Mouse (Mus musculus): ENCODE results near the gene Esrp2. TPM values are rescaled to one million over a fixed set of nuclear protein-coding genes. Genes with fewer than 3 reads are reported as not detected.
A peak's percentile ranks its signal among the peaks of the same experiment; 100 is the strongest.

Gene Esrp2
- polyA plus RNA-seq, 1 experiment = 0.13 TPM

GRCm38 (mm10) chr8:106150653-106151000, 13.9 kb upstream of the Esrp2 start:
- TF ChIP-seq POLR2A (IDR thresholded peaks at IDR 0.05; ENCODE audit: extremely low read depth, insufficient read depth, low read length) = no peak
- TF ChIP-seq CTCF (IDR thresholded peaks at IDR 0.05; ENCODE audit: extremely low read depth, insufficient read depth, low read length) = no peak
- H3K4me3 ChIP-seq (ENCODE audit: insufficient read depth, low read length) = peak overlapping the region; percentile 82
- no peaks in the 10 kb centered on the region; the same call in 1 of the 2 replicates for H3K4me1 ChIP-seq (ENCODE audit: control insufficient read depth, insufficient read depth, low read length)
- no peak overlapping the region for H3K27ac ChIP-seq (ENCODE audit: insufficient read depth, low read length)

DNA sequence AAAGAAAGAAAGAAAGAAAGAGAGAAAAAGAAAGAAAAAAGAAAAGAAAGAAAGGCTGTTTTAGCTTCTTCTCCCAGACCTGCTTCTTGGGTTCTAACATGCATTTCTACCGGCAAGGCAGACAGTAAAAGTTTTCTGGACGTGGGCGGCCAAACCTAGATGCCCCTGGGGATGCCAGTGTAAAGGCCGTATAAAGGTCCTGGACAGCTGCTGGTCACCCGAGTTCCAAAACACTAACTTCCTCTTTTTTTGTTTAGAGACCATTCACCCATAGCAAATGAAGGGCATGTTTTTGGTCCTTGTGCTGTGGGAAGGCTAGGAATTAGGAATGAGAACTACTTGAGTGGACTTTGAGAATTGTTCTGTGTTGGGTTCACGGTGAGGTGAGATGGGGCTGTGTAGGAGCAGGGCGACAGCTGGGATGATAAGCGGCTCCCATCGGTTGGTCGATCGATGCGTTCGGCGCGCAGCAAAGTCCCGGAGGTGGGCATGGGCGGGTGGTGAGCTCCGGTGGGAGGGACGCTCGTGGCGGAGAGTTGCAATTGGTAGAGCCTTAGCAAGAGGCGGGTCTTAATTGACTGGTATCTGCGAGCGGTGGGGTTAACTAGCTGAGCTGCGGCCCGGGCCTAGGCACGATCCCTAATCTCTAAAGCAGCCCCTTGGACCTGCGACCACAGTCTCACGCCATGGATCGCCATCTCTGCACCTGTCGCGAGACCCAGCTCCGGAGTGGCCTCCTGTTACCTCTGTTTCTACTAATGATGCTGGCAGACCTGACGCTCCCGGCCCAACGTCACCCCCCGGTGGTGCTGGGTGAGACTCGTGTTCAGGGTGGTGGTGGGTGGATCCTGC, 13.3 kb upstream of the Esrp2 start, which contains the start of gene Pla2g15:
Pla2g15 (plus strand) TSS at position 599 of the 852 bp plus-strand sequence.
- Histone ChIP-seq H3K4me1 (ENCODE audit: control insufficient read depth, insufficient read depth, low read length) (no peaks in the 10 kb centered on the region; the same call in 1 of the 2 replicates), H3K27ac (ENCODE audit: insufficient read depth, low read length) (no peak within 1 kb of the TSS; the same call in 1 of the 2 replicates), H3K4me3 (ENCODE audit: insufficient read depth, low read length) (peak within 1 kb of the TSS; percentile 82)
- TF ChIP-seq CTCF (IDR thresholded peaks at IDR 0.05; ENCODE audit: extremely low read depth, insufficient read depth, low read length) (no peak), POLR2A (IDR thresholded peaks at IDR 0.05; ENCODE audit: extremely low read depth, insufficient read depth, low read length) (peak; percentile 77; the same call in 1 of the 2 replicates)

GRCm38 (mm10) chr8:106149025-106149424, 12.3 kb upstream of the Esrp2 start:
- Histone ChIP-seq H3K4me1 (ENCODE audit: control insufficient read depth, insufficient read depth, low read length) (no peaks in the 10 kb centered on the region; the same call in 1 of the 2 replicates), H3K4me3 (ENCODE audit: insufficient read depth, low read length) (no peak overlapping the region), H3K27ac (ENCODE audit: insufficient read depth, low read length) (no peak overlapping the region)
- TF ChIP-seq CTCF (IDR thresholded peaks at IDR 0.05; ENCODE audit: extremely low read depth, insufficient read depth, low read length) (no peak), POLR2A (IDR thresholded peaks at IDR 0.05; ENCODE audit: extremely low read depth, insufficient read depth, low read length) (no peak)

DNA sequence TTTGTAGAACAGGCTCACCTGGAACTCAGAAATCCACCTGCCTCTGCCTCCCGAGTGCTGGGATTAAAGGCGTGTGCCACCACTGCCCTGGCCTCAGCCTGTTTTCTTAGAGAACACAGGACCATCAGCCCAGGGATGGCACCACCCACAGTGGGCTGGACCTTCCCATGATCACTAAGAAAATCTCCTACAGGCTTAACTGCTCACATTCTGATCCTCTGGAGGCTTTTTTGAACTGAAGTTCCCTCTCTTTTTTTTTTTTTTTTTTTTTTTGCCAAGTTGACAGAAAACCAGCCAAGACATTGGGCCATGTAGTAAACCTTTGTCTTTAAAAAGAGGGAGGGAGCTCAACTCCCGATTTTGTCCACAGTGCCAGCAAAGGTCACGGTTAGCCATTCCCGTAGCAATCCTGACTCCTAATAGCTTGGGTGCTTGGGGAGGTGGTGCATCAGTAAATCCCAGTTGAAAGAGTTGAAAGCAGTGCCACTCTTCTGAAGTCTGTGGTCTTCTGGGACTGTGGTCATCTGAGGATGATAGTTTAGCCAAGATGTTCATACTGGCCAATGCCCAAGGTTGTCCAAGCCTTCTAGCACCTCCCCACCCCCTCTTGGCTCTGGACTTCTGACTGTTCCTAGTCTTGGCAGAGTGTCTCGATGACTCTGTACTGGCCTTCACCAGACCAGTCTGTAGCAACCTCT, 11.2 kb upstream of the Esrp2 start:
- Histone ChIP-seq H3K4me1 (ENCODE audit: control insufficient read depth, insufficient read depth, low read length) (no peaks in the 10 kb centered on the region; the same call in 1 of the 2 replicates), H3K4me3 (ENCODE audit: insufficient read depth, low read length) (no peak overlapping the region), H3K27ac (ENCODE audit: insufficient read depth, low read length) (no peak overlapping the region)
- no peak for TF ChIP-seq CTCF (IDR thresholded peaks at IDR 0.05; ENCODE audit: extremely low read depth, insufficient read depth, low read length)
- TF ChIP-seq POLR2A (IDR thresholded peaks at IDR 0.05; ENCODE audit: extremely low read depth, insufficient read depth, low read length) = no peak

- H3K4me3 ChIP-seq (ENCODE audit: insufficient read depth, low read length) = no peak overlapping the region
- no peak for TF ChIP-seq POLR2A (IDR thresholded peaks at IDR 0.05; ENCODE audit: extremely low read depth, insufficient read depth, low read length)
- no peak for TF ChIP-seq CTCF (IDR thresholded peaks at IDR 0.05; ENCODE audit: extremely low read depth, insufficient read depth, low read length)
Observed at GRCm38 (mm10) chr8:106146014-106146413, 9.2 kb upstream of the Esrp2 start.

GRCm38 (mm10) chr8:106145331-106145730, 8.6 kb upstream of the Esrp2 start:
- TF ChIP-seq POLR2A (IDR thresholded peaks at IDR 0.05; ENCODE audit: extremely low read depth, insufficient read depth, low read length) = no peak
- TF ChIP-seq CTCF (IDR thresholded peaks at IDR 0.05; ENCODE audit: extremely low read depth, insufficient read depth, low read length) = no peak
- Histone ChIP-seq H3K4me3 (ENCODE audit: insufficient read depth, low read length) (no peak overlapping the region), H3K4me1 (ENCODE audit: control insufficient read depth, insufficient read depth, low read length) (no peaks in the 10 kb centered on the region), H3K27ac (ENCODE audit: insufficient read depth, low read length) (no peak overlapping the region)

More at GRCm38 (mm10) chr8:106146014-106146413, 9.2 kb upstream of the Esrp2 start:
- no peak overlapping the region for H3K27ac ChIP-seq (ENCODE audit: insufficient read depth, low read length)
- H3K4me1 ChIP-seq (ENCODE audit: control insufficient read depth, insufficient read depth, low read length) = no peaks in the 10 kb centered on the region

GRCm38 (mm10) chr8:106140769-106141168, 4.0 kb upstream of the Esrp2 start:
- no peaks in the 10 kb centered on the region for H3K4me1 ChIP-seq (ENCODE audit: control insufficient read depth, insufficient read depth, low read length)
- TF ChIP-seq POLR2A (IDR thresholded peaks at IDR 0.05; ENCODE audit: extremely low read depth, insufficient read depth, low read length) (no peak), CTCF (IDR thresholded peaks at IDR 0.05; ENCODE audit: extremely low read depth, insufficient read depth, low read length) (peak; percentile 90)
- no peak overlapping the region for H3K4me3 ChIP-seq (ENCODE audit: insufficient read depth, low read length)
- no peak overlapping the region for H3K27ac ChIP-seq (ENCODE audit: insufficient read depth, low read length)

DNA sequence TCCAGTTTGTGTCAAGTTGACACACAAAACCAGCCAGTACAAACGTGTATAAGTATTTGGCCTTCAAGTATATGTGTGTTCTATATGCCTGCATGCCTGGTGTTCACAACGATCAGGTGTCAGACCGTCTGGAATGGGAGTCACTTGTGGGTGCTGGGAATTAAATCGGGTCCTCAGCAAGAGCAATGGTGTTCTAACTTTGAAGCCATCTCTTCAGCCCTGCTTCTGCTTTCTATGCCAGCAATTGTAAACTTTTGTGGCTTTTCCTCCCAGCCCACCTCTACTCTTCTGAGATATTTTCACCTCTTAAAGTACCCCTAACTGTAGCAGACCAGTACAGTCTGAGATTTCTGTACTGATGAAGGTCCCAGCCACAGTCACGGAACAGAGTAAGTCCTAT, 3.4 kb upstream of the Esrp2 start:
- TF ChIP-seq POLR2A (IDR thresholded peaks at IDR 0.05; ENCODE audit: extremely low read depth, insufficient read depth, low read length) = no peak
- TF ChIP-seq CTCF (IDR thresholded peaks at IDR 0.05; ENCODE audit: extremely low read depth, insufficient read depth, low read length) = no peak
- no peak overlapping the region for H3K27ac ChIP-seq (ENCODE audit: insufficient read depth, low read length)
- no peak overlapping the region for H3K4me3 ChIP-seq (ENCODE audit: insufficient read depth, low read length)
- H3K4me1 ChIP-seq (ENCODE audit: control insufficient read depth, insufficient read depth, low read length) = no peaks in the 10 kb centered on the region

DNA sequence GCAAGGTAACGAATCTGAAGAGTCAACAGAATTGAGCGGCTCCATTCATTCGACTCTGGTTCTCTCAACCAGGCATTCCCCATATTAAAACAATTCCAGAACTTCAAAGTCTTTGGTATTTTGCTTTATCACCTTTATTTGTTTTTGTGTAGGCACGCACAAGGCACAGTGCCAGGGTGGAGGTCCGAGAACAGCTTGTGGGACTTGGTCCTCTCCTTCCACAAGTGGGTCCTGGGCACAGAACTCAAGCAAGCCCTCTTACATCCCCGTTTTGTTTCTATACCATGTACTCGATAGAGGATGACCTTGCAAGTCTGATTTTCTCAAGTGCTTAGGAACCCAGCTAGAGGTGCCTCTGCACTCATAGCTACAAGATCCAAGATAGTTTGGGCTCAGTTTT, 1.8 kb upstream of the Esrp2 start:
- TF ChIP-seq POLR2A (IDR thresholded peaks at IDR 0.05; ENCODE audit: extremely low read depth, insufficient read depth, low read length) = no peak
- no peak for TF ChIP-seq CTCF (IDR thresholded peaks at IDR 0.05; ENCODE audit: extremely low read depth, insufficient read depth, low read length)
- Histone ChIP-seq H3K27ac (ENCODE audit: insufficient read depth, low read length) (no peak overlapping the region), H3K4me1 (ENCODE audit: control insufficient read depth, insufficient read depth, low read length) (no peaks in the 10 kb centered on the region), H3K4me3 (ENCODE audit: insufficient read depth, low read length) (peak overlapping the region; percentile 40)

Measured in cortical plate, adult 2 months (tissue).